Mouse (Mus musculus): ENCODE measurements at regions not wholly inside any gene's neighbourhood (a gene's known extent, or its start where the extent isn't known, plus 50 kb on each side); places are given as distances from the start of the nearest gene placed in this dataset.

DNA sequence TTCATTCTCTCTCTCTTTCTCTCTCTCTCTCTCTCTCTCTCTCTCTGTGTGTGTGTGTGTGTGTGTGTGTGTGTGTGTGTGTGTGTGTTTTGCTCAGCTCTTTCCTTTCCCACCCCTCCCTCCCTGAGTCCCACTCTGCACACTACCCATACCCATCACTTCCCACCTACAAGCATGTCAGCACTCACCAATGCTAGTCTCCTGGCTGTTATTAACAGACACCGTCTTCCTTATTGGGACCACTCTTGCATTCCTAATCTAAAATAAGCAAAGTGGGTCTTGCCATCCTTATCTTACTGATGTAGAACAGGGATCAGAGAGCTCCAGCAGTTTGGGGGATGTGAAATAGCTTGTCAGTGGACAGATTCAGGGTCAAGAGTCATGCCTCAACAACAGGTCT is 153.3 kb upstream of the Cadm1 start:
- H3K79me2 ChIP-seq (ENCODE audit: control insufficient read depth, insufficient read depth, low read length), result no peaks in the 10 kb centered on the region
- H3K4me1 ChIP-seq (ENCODE audit: control insufficient read depth, insufficient read depth, low read length), result no peaks in the 10 kb centered on the region
- H3K36me3 ChIP-seq (ENCODE audit: control insufficient read depth, insufficient read depth, low read length), result no peaks in the 10 kb centered on the region
- H3K27me3 ChIP-seq (ENCODE audit: control insufficient read depth, insufficient read depth, low read length), result no peaks in the 10 kb centered on the region
- WGBS, result 86% methylated on average over 1 of the region's 1 CpGs
- H3K4me3 ChIP-seq (ENCODE audit: insufficient read depth, low read depth, low read length), result no peak overlapping the region
- no peak for DNase-seq (ENCODE audit: extremely low read depth, low read depth, low spot score)
- H3K27ac ChIP-seq (replicated peaks; ENCODE audit: insufficient read depth, low read depth, low read length), result no peak overlapping the region
- no peak overlapping the region for H3K9ac ChIP-seq (ENCODE audit: low read depth, low read length)
- no peak for TF ChIP-seq POLR2A (IDR thresholded peaks at IDR 0.05; ENCODE audit: extremely low read depth, insufficient read depth, low read length)

DNA sequence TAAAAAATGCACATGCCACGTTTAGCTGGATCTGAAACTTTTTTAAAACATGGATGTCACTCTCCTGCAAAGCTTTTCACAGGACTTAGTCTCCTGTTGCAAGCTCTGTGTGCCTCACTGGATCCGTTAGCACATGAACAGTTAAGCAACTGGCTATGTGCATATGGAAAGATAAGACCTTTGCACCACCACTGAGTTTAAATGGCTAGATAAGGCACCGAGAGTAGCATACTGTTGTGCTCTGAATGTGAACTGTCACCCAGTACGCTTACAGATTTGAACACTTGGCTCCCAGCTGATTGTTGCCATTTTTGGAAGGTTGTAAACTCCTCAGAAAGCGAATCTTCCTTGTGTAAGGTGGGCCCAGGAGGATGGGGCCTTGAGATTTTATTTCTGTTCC is 151.4 kb upstream of the Cadm1 start:
- H3K27me3 ChIP-seq (ENCODE audit: control insufficient read depth, insufficient read depth, low read length), result no peaks in the 10 kb centered on the region
- no peak overlapping the region for H3K27ac ChIP-seq (replicated peaks; ENCODE audit: insufficient read depth, low read depth, low read length)
- no peak overlapping the region for H3K9ac ChIP-seq (ENCODE audit: low read depth, low read length)
- no peak overlapping the region for H3K4me3 ChIP-seq (ENCODE audit: insufficient read depth, low read depth, low read length)
- TF ChIP-seq CTCF (IDR thresholded peaks at IDR 0.05; ENCODE audit: low read depth, low read length), result no peak
- no peak for TF ChIP-seq POLR2A (IDR thresholded peaks at IDR 0.05; ENCODE audit: extremely low read depth, insufficient read depth, low read length)
- DNase-seq (ENCODE audit: extremely low read depth, low read depth, low spot score), result no peak
- H3K79me2 ChIP-seq (ENCODE audit: control insufficient read depth, insufficient read depth, low read length), result no peaks in the 10 kb centered on the region
- 77% methylated on average over 5 of the region's 5 CpGs for WGBS
- no peaks in the 10 kb centered on the region for H3K36me3 ChIP-seq (ENCODE audit: control insufficient read depth, insufficient read depth, low read length)
- H3K4me1 ChIP-seq (ENCODE audit: control insufficient read depth, insufficient read depth, low read length), result no peaks in the 10 kb centered on the region

DNA sequence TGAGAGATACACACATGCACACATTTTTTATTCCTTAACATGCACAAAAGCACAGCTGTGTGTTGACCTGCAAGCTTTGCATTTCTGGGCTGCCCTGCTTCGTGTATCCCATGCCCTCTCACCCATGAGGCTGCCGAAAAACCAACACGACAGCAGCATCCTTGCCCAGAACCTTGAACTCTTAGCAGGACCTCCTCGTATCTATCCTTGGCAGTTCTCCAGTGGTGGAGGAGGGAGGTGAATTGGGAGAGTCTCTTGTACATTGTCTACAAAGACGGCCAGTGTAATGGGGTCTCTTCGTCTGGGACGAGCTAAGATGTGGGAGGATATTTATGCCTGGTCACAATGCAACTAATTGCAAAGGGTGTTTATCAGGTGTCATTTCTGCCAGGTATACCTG is 149.6 kb upstream of the Cadm1 start:
- 60% methylated on average over 7 of the region's 7 CpGs for WGBS
- Histone ChIP-seq H3K79me2 (ENCODE audit: control insufficient read depth, insufficient read depth, low read length) (no peaks in the 10 kb centered on the region), H3K4me3 (ENCODE audit: insufficient read depth, low read depth, low read length) (no peak overlapping the region), H3K36me3 (ENCODE audit: control insufficient read depth, insufficient read depth, low read length) (no peaks in the 10 kb centered on the region), H3K4me1 (ENCODE audit: control insufficient read depth, insufficient read depth, low read length) (no peaks in the 10 kb centered on the region), H3K27me3 (ENCODE audit: control insufficient read depth, insufficient read depth, low read length) (no peaks in the 10 kb centered on the region), H3K9ac (ENCODE audit: low read depth, low read length) (no peak overlapping the region), H3K27ac (replicated peaks; ENCODE audit: insufficient read depth, low read depth, low read length) (no peak overlapping the region)
- DNase-seq (ENCODE audit: extremely low read depth, low read depth, low spot score), result no peak
- no peak for TF ChIP-seq POLR2A (IDR thresholded peaks at IDR 0.05; ENCODE audit: extremely low read depth, insufficient read depth, low read length)
- no peak for TF ChIP-seq CTCF (IDR thresholded peaks at IDR 0.05; ENCODE audit: low read depth, low read length)

DNA sequence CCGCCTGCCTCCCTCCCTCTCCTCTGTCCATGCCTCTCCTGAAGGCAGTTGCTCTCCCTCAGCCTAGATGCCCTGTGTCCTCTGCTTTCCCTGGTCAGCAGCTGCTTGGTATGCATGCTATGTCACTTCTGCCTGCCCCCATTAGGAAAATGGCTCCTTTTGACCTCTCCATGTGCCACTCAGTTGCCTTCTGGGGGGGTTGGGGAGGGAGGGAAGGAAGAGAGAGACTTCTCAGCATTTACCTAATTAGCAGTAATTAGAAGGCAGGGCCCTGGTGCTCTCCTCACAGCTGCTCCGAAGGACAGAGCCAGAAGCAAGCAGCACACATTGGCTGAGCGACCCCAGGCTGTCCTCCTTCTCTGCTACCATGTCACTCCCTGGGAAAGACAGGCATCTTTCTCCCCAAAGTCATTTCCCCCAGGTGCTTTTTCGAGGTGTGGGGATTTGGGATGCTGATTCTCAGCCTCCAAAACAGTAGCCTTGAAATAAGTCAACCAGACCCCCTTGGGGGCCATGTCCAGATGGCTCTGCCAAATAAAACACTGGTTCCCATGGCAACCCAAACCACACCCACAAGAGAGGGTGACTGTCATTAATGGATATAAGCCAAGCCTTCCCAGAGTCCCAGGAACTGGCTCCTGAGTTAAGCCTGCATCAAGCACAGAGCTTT is 145.7 kb upstream of the Cadm1 start:
- Histone ChIP-seq H3K27ac (replicated peaks; ENCODE audit: insufficient read depth, low read depth, low read length) (no peak overlapping the region), H3K27me3 (ENCODE audit: control insufficient read depth, insufficient read depth, low read length) (no peaks in the 10 kb centered on the region), H3K36me3 (ENCODE audit: control insufficient read depth, insufficient read depth, low read length) (no peaks in the 10 kb centered on the region), H3K79me2 (ENCODE audit: control insufficient read depth, insufficient read depth, low read length) (no peaks in the 10 kb centered on the region), H3K4me3 (ENCODE audit: insufficient read depth, low read depth, low read length) (no peak overlapping the region), H3K9ac (ENCODE audit: low read depth, low read length) (no peak overlapping the region), H3K4me1 (ENCODE audit: control insufficient read depth, insufficient read depth, low read length) (no peaks in the 10 kb centered on the region)
- no peak for DNase-seq (ENCODE audit: extremely low read depth, low read depth, low spot score)
- TF ChIP-seq POLR2A (IDR thresholded peaks at IDR 0.05; ENCODE audit: extremely low read depth, insufficient read depth, low read length) (no peak), CTCF (IDR thresholded peaks at IDR 0.05; ENCODE audit: low read depth, low read length) (no peak)
- WGBS, result 71% methylated on average over 4 of the region's 4 CpGs

DNA sequence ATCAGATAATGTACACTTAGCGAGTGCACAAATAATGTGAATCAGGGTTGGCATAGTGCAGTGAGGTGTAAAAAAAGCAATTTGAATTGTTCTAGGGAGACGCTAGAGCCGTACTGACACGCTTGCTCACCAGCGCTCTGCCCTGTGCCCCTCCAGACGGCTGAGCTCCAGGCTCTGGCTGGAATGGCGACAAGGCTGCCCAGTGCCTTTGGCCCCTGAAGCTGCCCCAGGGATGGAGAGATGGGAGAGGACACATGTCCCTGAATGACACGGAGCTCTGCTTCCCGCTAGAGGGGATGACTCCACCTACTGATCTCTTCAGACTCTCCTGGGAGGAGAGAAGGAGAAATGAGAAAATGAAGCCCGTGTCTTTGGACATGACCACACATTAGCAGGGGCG is 143.3 kb upstream of the Cadm1 start:
- TF ChIP-seq POLR2A (IDR thresholded peaks at IDR 0.05; ENCODE audit: extremely low read depth, insufficient read depth, low read length) (no peak), CTCF (IDR thresholded peaks at IDR 0.05; ENCODE audit: low read depth, low read length) (no peak)
- no peak overlapping the region for H3K9ac ChIP-seq (ENCODE audit: low read depth, low read length)
- H3K36me3 ChIP-seq (ENCODE audit: control insufficient read depth, insufficient read depth, low read length), result no peaks in the 10 kb centered on the region
- H3K27me3 ChIP-seq (ENCODE audit: control insufficient read depth, insufficient read depth, low read length), result no peaks in the 10 kb centered on the region
- H3K4me3 ChIP-seq (ENCODE audit: insufficient read depth, low read depth, low read length), result no peak overlapping the region
- no peak overlapping the region for H3K27ac ChIP-seq (replicated peaks; ENCODE audit: insufficient read depth, low read depth, low read length)
- no peaks in the 10 kb centered on the region for H3K79me2 ChIP-seq (ENCODE audit: control insufficient read depth, insufficient read depth, low read length)
- no peak for DNase-seq (ENCODE audit: extremely low read depth, low read depth, low spot score)
- 87% methylated on average over 11 of the region's 11 CpGs for WGBS
- no peaks in the 10 kb centered on the region for H3K4me1 ChIP-seq (ENCODE audit: control insufficient read depth, insufficient read depth, low read length)

DNA sequence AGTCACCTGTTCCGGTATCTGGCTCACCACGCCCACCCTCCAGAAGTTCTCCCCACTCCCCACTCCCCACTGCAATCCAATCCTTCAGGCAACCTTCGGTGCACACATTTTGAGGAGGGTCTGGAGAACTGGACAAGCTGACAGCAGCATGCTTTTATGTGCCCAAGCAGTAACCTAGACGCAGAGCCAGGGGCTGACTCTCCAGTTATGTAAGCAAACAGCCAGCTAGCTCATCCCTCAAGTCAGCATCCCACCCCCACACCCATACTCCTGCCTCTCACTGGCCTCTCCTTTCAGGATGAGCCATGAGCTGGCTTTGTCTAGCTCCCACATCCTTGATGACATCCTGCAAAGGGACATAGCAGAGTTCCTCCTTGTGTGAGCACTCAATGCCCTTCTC is 142.8 kb upstream of the Cadm1 start:
- Histone ChIP-seq H3K4me3 (ENCODE audit: insufficient read depth, low read depth, low read length) (no peak overlapping the region), H3K27ac (replicated peaks; ENCODE audit: insufficient read depth, low read depth, low read length) (no peak overlapping the region), H3K79me2 (ENCODE audit: control insufficient read depth, insufficient read depth, low read length) (no peaks in the 10 kb centered on the region), H3K4me1 (ENCODE audit: control insufficient read depth, insufficient read depth, low read length) (no peaks in the 10 kb centered on the region), H3K27me3 (ENCODE audit: control insufficient read depth, insufficient read depth, low read length) (no peaks in the 10 kb centered on the region), H3K36me3 (ENCODE audit: control insufficient read depth, insufficient read depth, low read length) (no peaks in the 10 kb centered on the region), H3K9ac (ENCODE audit: low read depth, low read length) (no peak overlapping the region)
- TF ChIP-seq POLR2A (IDR thresholded peaks at IDR 0.05; ENCODE audit: extremely low read depth, insufficient read depth, low read length) (no peak), CTCF (IDR thresholded peaks at IDR 0.05; ENCODE audit: low read depth, low read length) (no peak)
- 77% methylated on average over 4 of the region's 4 CpGs for WGBS
- DNase-seq (ENCODE audit: extremely low read depth, low read depth, low spot score), result no peak
